Mouse (Mus musculus) E14TG2a.4 (cell line): ENCODE results near the gene Fam207a.

Source experiments
- H3K27me3 ChIP-seq: 2 replicates; pipeline ENCODE4 v1.6.1; 2014; ENCODE audit warnings: low read length, control low read depth; ENCODE audit not compliant: insufficient read depth
- H3K36me3 ChIP-seq: 2 replicates; pipeline ENCODE4 v1.6.1; 2014; ENCODE audit warnings: low read length, control low read depth; ENCODE audit not compliant: insufficient read depth
- H3K4me1 ChIP-seq: replicated peaks from 2 replicates; pipeline ENCODE4 v1.6.1; 2014; ENCODE audit warnings: low read depth, low read length, control low read depth
- H3K4me3 ChIP-seq: replicated peaks from 2 replicates; pipeline ENCODE4 v1.5.1; 2014; ENCODE audit warnings: mild to moderate bottlenecking, low read length
- H3K9me3 ChIP-seq: 2 replicates; pipeline ENCODE4 v1.6.1; 2014; ENCODE audit warnings: low read length, control low read depth
- CTCF ChIP-seq: conservative IDR thresholded peaks from 2 replicates; pipeline ENCODE4 v1.5.1; 2014; ENCODE audit warnings: low read length
- NANOG ChIP-seq: IDR thresholded peaks from 2 replicates; pipeline ENCODE4 v1.6.1; 2014; ENCODE audit warnings: borderline replicate concordance, low read length, mixed read lengths
- POU5F1 ChIP-seq: IDR thresholded peaks from 2 replicates; pipeline ENCODE4 v1.6.1; 2014; ENCODE audit warnings: low read length, borderline replicate concordance

Gene Fam207a

DNA sequence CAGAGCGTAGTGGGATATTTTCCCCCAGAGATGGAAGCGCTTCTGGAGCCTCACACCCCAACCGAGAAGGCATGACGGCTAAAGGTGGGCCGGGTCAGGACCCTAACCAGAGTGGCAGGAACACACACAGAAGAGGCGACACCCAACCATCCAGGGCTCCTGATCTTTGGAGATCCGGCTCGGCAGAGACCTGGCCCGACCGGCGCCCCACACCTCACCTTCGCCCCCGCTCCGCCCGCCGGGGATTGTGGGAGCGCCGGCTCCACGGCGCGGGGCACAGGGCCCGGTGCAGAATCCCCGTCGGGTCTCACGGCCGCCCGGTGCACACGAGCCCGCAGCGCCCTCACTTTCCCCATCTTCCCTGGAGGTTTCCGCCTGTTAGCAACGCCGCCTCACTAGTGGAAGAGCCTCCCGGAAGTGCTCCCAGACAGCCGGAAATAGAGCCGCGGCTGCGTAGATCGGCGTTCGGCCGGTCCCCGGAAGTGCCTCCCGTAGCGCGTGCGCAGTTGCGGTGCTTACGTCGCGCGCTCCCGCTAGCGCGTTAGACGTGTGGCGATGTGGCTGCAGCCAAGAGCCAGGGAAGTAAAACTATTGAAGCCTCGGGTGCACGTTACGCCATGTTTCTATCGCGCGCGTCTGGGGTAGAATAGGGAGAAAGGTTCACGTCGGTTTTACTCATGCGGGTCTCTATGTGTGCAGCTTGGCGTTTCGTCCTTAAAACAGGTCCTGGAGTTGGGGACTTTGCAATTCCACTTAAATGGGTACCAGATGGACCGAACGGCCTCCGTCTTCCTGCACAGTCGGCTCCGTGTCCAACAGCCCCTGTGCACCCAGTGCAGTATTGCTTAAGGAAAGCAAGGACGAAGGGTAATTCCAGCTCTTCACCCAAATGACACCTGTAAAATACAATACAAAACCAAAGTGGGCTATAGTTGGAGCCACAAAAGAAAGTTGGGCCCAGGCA is at the start of gene Fam207a:
Gene Fam207a, minus strand, starts transcription at position 401 of the 964 bp plus-strand sequence.
- Histone ChIP-seq H3K9me3 (no peaks in the 10 kb centered on the region), H3K36me3 (peaks cover 38% of the 10 kb centered on the region), H3K4me3 (peak within 1 kb of the TSS; percentile 95), H3K27me3 (0 out of 2 replicates have a peak, but pooled peaks cover 4% of the 10 kb centered on the region), H3K4me1 (peaks cover 46% of the 10 kb centered on the region)
- TF ChIP-seq POU5F1 (no peak), CTCF (no peak), NANOG (no peak)

DNA sequence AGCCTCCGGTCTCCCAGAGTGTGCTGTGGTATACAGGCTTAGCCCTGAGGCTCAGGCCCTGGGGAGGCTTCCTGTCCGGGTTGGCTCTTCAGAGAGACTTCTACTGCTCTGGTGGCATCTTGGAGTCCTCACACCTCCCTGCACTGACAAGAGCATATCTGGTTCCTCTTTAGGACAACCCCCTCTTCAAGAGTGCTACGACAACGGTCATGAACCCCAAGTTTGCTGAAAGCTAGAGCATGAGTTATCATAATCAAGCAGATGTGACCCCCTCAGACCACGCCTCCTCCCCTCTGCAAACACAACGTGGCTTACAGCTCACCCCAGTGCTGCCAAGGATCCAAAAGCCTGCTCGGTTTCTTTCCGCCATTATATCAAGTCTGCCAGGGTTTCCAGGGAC is 49.4 kb upstream of the Fam207a start:
- Histone ChIP-seq H3K4me3 (no peak overlapping the region), H3K27me3 (no peaks in the 10 kb centered on the region), H3K4me1 (peaks cover 22% of the 10 kb centered on the region), H3K9me3 (0 out of 2 replicates have a peak, but pooled peaks cover 2% of the 10 kb centered on the region), H3K36me3 (no peaks in the 10 kb centered on the region)
- TF ChIP-seq NANOG (no peak), CTCF (no peak), POU5F1 (no peak)

DNA sequence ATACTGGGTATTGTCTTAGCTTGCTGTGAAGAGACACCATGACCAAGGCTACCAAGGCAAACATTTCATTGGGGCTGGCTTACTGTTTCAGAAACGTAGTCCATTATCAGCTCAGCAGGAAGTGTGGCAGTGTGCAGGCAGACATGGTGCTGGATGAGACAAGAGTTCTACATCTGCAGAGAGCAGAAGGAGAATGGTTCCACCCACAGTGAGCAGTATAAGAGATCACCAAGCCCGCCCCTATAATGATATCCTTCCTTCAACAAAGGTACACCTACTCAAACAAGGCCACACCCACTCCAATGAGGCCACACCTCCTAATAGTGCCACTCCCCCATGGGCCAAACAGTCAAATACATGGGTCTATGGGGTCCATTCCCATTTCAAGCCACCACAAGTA is 45.9 kb upstream of the Fam207a start:
- H3K9me3 ChIP-seq: no peaks in the 10 kb centered on the region
- no peak for TF ChIP-seq CTCF
- TF ChIP-seq POU5F1: no peak
- TF ChIP-seq NANOG: no peak
- H3K27me3 ChIP-seq: no peaks in the 10 kb centered on the region
- H3K4me3 ChIP-seq: no peak overlapping the region
- H3K36me3 ChIP-seq: no peaks in the 10 kb centered on the region
- H3K4me1 ChIP-seq: no peaks in the 10 kb centered on the region

DNA sequence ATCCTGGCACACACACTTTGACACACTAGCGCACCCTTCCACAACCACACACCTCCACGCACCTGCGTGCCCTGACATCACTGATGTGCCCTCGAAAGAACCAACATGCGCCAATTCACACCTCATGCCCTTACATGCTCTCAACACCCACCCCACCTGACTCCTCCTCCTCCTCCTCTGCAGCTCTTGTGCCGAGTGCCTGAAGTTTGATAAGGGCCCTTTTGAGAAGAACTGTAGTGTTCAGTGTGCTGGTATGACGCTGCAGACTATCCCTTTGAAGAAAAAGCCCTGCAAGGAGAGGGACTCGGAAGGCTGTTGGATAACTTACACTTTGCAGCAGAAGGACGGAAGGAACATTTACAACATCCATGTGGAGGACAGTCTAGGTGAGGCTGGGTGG is 45.2 kb upstream of the Fam207a start:
- TF ChIP-seq POU5F1 (no peak), NANOG (no peak), CTCF (no peak)
- H3K4me3 ChIP-seq: no peak overlapping the region
- no peaks in the 10 kb centered on the region for H3K27me3 ChIP-seq
- 0 out of 2 replicates have a peak, but pooled peaks cover 4% of the 10 kb centered on the region for H3K4me1 ChIP-seq
- H3K9me3 ChIP-seq: no peaks in the 10 kb centered on the region
- no peaks in the 10 kb centered on the region for H3K36me3 ChIP-seq

DNA sequence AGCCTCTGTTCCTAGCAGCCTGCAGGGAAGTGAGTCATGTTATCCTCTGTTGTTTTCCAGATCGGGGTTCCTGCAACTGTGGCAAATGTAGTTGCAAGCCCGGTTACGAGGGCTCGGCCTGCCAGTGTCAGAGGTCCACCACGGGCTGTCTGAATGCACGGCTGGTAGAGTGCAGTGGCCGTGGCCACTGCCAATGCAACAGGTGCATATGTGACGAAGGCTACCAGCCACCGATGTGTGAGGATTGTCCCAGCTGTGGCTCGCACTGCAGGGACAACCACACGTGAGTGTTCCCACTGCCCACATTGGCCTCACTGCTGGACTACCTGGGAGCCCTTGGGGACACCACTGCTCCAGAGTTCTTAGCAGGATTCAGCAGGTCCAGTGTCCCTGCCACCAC is 44.5 kb upstream of the Fam207a start:
- no peaks in the 10 kb centered on the region for H3K36me3 ChIP-seq
- no peaks in the 10 kb centered on the region for H3K27me3 ChIP-seq
- H3K4me1 ChIP-seq: 0 out of 2 replicates have a peak, but pooled peaks cover 4% of the 10 kb centered on the region
- no peak overlapping the region for H3K4me3 ChIP-seq
- TF ChIP-seq NANOG: no peak
- no peaks in the 10 kb centered on the region for H3K9me3 ChIP-seq

DNA sequence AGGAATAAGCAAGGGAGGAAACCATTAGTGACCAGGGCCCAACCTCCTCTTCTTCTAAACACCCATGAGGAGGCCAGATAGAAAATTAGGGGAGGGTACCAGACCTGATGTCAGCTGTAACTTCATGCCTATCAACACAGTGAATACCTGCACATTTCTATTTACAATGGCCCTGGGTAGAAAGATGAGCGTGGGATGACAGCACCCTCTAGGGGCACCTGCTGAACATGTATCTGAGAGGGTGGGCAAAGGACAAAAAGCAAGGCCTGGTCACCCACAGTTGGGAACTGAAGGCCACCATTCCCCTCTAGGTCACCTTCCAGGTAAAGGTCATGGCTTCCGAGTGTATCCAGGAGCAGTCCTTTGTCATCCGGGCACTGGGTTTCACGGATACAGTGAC is 42.1 kb upstream of the Fam207a start:
- Histone ChIP-seq H3K27me3 (peaks cover 5% of the 10 kb centered on the region; the same call in 1 of the 2 replicates), H3K36me3 (no peaks in the 10 kb centered on the region), H3K4me3 (no peak overlapping the region), H3K4me1 (0 out of 2 replicates have a peak, but pooled peaks cover 4% of the 10 kb centered on the region), H3K9me3 (no peaks in the 10 kb centered on the region)
- TF ChIP-seq CTCF: peak; percentile 9; the same call in 1 of the 2 replicates
- no peak for TF ChIP-seq NANOG
- no peak for TF ChIP-seq POU5F1

DNA sequence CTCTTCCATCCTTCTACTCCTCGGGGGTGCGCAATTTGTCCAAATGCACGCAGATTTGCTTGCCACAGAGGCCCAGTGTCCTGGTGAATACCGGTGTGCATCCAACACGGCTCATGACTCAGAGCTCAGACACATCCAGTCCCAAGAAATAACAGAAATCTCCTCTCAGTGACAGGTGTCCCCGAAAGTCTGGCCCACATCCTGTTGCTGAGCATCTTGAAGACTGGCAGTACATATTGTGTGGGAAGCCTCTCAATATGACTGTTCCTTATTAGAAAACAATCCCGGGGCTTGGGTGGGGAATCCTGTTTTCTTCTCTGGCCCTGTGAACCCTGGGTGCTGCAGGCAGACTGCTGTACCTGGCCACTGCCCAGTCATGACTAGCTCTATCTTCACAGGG is 41.0 kb upstream of the Fam207a start:
- TF ChIP-seq POU5F1 (no peak), CTCF (no peak), NANOG (no peak)
- Histone ChIP-seq H3K27me3 (peaks cover 5% of the 10 kb centered on the region; the same call in 1 of the 2 replicates), H3K36me3 (no peaks in the 10 kb centered on the region), H3K9me3 (no peaks in the 10 kb centered on the region), H3K4me1 (0 out of 2 replicates have a peak, but pooled peaks cover 4% of the 10 kb centered on the region), H3K4me3 (no peak overlapping the region)

DNA sequence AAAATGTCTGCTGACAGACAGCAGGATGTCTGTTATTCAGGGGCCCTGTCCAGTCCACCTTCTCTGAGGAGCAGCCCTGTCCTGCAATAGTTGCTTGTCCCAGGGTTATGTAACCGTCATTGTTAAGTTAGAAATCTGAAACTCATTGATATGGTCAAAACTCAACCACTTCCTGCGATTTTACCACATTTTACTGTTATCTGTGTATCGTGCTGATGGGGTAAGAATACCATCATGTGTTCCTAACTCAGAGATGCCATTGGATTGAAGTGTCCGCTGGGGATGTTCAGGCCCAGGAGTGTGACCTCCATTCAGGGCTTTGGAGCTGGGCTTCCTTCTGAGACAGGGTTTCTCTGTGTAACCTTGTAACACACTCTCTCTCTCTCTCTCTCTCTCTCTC is 39.3 kb upstream of the Fam207a start:
- Histone ChIP-seq H3K9me3 (no peaks in the 10 kb centered on the region), H3K4me3 (no peak overlapping the region), H3K27me3 (peaks cover 5% of the 10 kb centered on the region; the same call in 1 of the 2 replicates), H3K4me1 (0 out of 2 replicates have a peak, but pooled peaks cover 4% of the 10 kb centered on the region), H3K36me3 (no peaks in the 10 kb centered on the region)
- TF ChIP-seq NANOG: no peak
- no peak for TF ChIP-seq POU5F1
- no peak for TF ChIP-seq CTCF
